Mouse (Mus musculus) forebrain, embryonic 14.5 days (tissue): ENCODE data around the gene Tubb2b. TPM values are rescaled to one million over a fixed set of nuclear protein-coding genes. Genes with fewer than 3 reads are reported as not detected.
"Not testable (repeated sequence)": the region's sequence is repeated elsewhere in the genome, so short reads cannot be mapped to it uniquely, and the experiment has no call there.

Source experiments
- ATAC-seq: fragments of 200-750 bp; cut with Nextera tagmentation; 2 replicates; pipeline ENCODE4 v1.8.0; 2017; ENCODE audit warnings: mild to moderate bottlenecking, moderate library complexity
- DNase-seq: peaks from one replicate; pipeline ENCODE4 v3.0.0-alpha.2; 2015; ENCODE audit warnings: low spot score
- H3K27ac ChIP-seq: fragments of 300-500 bp; sonication (generic); 2 replicates; pipeline ENCODE4 v1.5.1; 2014; ENCODE audit warnings: low read depth, mild to moderate bottlenecking, control low read depth, low read length, moderate library complexity
- H3K27me3 ChIP-seq: fragments of 300-500 bp; sonication (generic); replicated peaks from 2 replicates; pipeline ENCODE4 v1.6.1; 2014; ENCODE audit warnings: low read length, control low read depth, mixed read lengths; ENCODE audit not compliant: control insufficient read depth, insufficient read depth
- H3K36me3 ChIP-seq: fragments of 300-500 bp; sonication (generic); 2 replicates; pipeline ENCODE4 v1.6.1; 2014; ENCODE audit warnings: low read length, control low read depth; ENCODE audit not compliant: control insufficient read depth, insufficient read depth
- H3K4me1 ChIP-seq: fragments of 300-500 bp; sonication (generic); 2 replicates; pipeline ENCODE4 v1.6.1; 2014; ENCODE audit warnings: antibody characterized with exemption, low read length, control low read depth; ENCODE audit not compliant: control insufficient read depth, insufficient read depth
- H3K4me2 ChIP-seq: fragments of 300-500 bp; sonication (generic); 2 replicates; pipeline ENCODE4 v1.6.1; 2014; ENCODE audit warnings: mild to moderate bottlenecking, control low read depth, low read length
- H3K4me3 ChIP-seq: fragments of 300-500 bp; sonication (generic); 2 replicates; pipeline ENCODE4 v1.5.1; 2014; ENCODE audit warnings: low read depth, low read length, control low read depth
- H3K9ac ChIP-seq: fragments of 300-500 bp; sonication (generic); 2 replicates; pipeline ENCODE4 v1.6.1; 2014; ENCODE audit warnings: mild to moderate bottlenecking, low read length, control low read depth, moderate library complexity
- H3K9me3 ChIP-seq: fragments of 300-500 bp; sonication (generic); replicated peaks from 2 replicates; pipeline ENCODE4 v1.6.1; 2016; ENCODE audit warnings: low read length, control low read depth, mixed read lengths; ENCODE audit not compliant: control insufficient read depth
- WGBS: fragments of 180-500 bp; shearing (Covaris S2); extraction: QIAGEN DNeasy Blood & Tissue Kit; methylation state at CpG from one replicate; pipeline ENCODE4 v1.1.7; 2014; 5-methylcytosine and 5-hydroxymethylcytosine counted together
- polyA plus RNA-seq: library from polyadenylated mRNA; unstranded; fragments of >200 nt; fragmentation: Nextera tagmentation; extraction: Ambion mirVana; gene quantifications from 2 replicates; pipeline ENCODE4 v1.2.1, GENCODE M21; 2014

Tubb2b gene
- polyA plus RNA-seq, 1 experiment from 2014 or later: 797 TPM

DNA sequence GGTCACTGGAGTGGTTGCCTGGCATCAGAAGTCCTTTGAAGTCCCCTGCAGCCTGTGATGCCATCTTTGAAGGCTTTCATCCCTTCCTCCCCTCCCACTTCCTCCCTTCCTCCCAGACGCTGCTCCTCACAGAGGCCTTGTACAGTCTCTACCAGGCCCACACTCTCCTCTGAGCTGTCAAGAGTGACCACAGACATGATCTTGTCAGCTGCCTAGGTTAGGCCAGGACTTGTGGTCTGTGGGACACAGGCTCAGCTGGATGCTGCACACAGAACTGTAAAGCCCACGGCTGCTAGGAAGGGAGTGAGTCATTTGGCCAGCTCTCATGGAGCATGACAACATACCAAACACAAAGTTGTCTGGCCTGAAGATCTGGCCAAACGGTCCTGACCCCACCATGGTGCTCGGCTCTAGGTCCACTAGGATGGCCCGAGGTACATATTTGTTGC, 42.0 kb downstream of the Tubb2b start:
- H3K36me3 ChIP-seq, H3K9ac ChIP-seq, DNase-seq, H3K9me3 ChIP-seq, H3K27me3 ChIP-seq, H3K4me2 ChIP-seq, H3K4me3 ChIP-seq: not testable (repeated sequence)
- ATAC-seq: peak; percentile 54
- WGBS: 63% methylated on average over 5 of the region's 5 CpGs
- peak overlapping the region; percentile 63 for H3K27ac ChIP-seq
- peaks cover 13% of the 10 kb centered on the region for H3K4me1 ChIP-seq

DNA sequence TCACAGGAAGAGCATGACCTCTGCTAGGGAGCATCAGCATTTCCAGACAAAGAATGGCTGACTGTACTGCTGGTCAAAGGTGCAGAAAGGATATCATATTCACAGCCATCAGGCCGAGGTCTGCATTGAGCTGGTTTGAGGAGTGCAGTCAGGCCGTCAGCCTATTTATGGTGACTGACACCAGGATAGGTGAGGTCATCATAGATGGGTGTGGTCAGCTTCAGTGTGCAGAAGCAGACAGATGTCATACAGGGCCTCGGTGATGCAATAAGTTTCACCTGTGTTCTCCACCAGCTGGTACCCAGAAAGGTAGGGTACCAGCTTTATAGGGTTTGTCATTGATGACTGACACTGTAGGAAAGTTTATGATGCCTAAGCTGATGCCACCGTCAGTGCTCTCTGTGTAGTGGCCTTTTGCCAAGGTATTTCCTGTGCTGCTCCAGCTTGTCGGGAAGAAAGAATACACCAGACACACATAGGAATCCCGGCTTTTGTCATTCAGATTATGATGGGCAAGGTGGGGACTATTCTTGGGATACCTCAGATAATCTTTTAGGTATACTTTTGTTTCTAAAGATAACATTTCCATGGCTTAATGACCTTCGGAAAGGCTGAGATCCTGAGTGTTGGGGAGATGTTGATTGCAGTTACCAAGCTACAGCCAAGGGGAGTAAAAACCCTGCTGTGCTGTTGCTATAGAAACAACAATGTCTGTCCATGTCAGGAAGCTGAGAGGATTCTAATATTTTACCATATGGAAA, 43.0 kb downstream of the Tubb2b start:
- Histone ChIP-seq H3K4me1 (peaks cover 13% of the 10 kb centered on the region), H3K4me3 (no peak overlapping the region), H3K36me3 (no peaks in the 10 kb centered on the region), H3K27ac (peak overlapping the region; percentile 63), H3K9me3 (no peaks in the 10 kb centered on the region), H3K27me3 (no peaks in the 10 kb centered on the region), H3K9ac (no peak overlapping the region), H3K4me2 (no peak overlapping the region)
- DNase-seq: peak; percentile 66
- ATAC-seq: peak; percentile 52; the same call in 1 of the 2 replicates
- 57% methylated on average over 7 of the region's 7 CpGs for WGBS

DNA sequence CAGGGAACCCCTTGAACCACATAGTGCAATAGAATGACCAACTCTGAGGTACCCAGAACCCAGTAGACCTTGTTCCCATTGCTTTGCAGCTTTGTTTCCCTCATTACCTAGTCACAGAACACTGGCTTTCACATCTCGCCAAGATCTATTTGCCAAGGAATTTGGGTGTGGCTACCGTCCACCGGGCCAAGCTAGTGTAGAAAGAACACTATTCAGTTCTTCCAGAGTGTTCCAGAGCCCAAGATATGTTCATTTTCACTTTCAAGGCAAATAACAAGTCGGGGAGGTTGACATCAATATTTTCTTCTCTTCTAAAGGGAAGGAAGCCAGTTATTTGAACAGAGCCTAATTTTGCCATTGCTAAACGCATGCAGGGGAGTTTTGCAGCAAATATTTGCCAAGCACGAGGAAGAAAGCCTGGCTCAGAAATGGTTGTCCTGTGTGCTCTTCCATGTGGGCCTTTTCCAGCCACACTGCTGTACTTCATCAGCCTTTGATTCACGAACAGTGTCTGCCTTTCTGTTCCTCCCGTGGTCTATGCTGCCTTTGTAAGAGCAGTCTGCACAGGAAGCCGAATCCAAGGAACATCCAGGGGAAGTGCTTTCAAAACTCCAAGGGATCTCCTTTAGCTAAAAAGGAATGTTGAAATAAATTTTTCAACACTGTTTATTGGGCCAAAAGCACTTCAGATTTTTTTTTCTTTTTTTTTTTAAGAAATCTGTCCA, 46.1 kb downstream of the Tubb2b start:
- peaks cover 18% of the 10 kb centered on the region for H3K4me1 ChIP-seq
- H3K4me3 ChIP-seq: no peak overlapping the region
- ATAC-seq (no peak), DNase-seq (no peak)
- no peaks in the 10 kb centered on the region for H3K36me3 ChIP-seq
- no peak overlapping the region for H3K9ac ChIP-seq
- 74% methylated on average over 9 of the region's 9 CpGs for WGBS
- H3K27me3 ChIP-seq: no peaks in the 10 kb centered on the region
- H3K27ac ChIP-seq: no peak overlapping the region
- no peaks in the 10 kb centered on the region for H3K9me3 ChIP-seq
- H3K4me2 ChIP-seq: no peak overlapping the region

GRCm38 (mm10) chr13:34081926-34082325, 48.3 kb downstream of the Tubb2b start:
- H3K36me3 ChIP-seq: no peaks in the 10 kb centered on the region
- WGBS: 57% methylated on average over 4 of the region's 4 CpGs
- no peak overlapping the region for H3K4me2 ChIP-seq
- H3K9ac ChIP-seq: no peak overlapping the region
- no peaks in the 10 kb centered on the region for H3K9me3 ChIP-seq
- H3K4me3 ChIP-seq: no peak overlapping the region
- ATAC-seq (no peak), DNase-seq (peak; percentile 33)
- peaks cover 10% of the 10 kb centered on the region; the same call in 1 of the 2 replicates for H3K4me1 ChIP-seq
- H3K27me3 ChIP-seq: no peaks in the 10 kb centered on the region
- no peak overlapping the region for H3K27ac ChIP-seq

- no peaks in the 10 kb centered on the region for H3K27me3 ChIP-seq
- WGBS: 94% methylated on average over 3 of the region's 3 CpGs
- ATAC-seq (no peak), DNase-seq (no peak)
- H3K9me3 ChIP-seq: no peaks in the 10 kb centered on the region
- H3K4me1 ChIP-seq: peaks cover 13% of the 10 kb centered on the region; the same call in 1 of the 2 replicates
- no peak overlapping the region for H3K4me3 ChIP-seq
- H3K27ac ChIP-seq: no peak overlapping the region
- H3K36me3 ChIP-seq: peaks cover 9% of the 10 kb centered on the region; the same call in 1 of the 2 replicates
- H3K4me2 ChIP-seq: no peak overlapping the region
- no peak overlapping the region for H3K9ac ChIP-seq
These were observed 50.5 kb downstream of the Tubb2b start for GRCm38 (mm10) chr13:34079801-34080200.

DNA sequence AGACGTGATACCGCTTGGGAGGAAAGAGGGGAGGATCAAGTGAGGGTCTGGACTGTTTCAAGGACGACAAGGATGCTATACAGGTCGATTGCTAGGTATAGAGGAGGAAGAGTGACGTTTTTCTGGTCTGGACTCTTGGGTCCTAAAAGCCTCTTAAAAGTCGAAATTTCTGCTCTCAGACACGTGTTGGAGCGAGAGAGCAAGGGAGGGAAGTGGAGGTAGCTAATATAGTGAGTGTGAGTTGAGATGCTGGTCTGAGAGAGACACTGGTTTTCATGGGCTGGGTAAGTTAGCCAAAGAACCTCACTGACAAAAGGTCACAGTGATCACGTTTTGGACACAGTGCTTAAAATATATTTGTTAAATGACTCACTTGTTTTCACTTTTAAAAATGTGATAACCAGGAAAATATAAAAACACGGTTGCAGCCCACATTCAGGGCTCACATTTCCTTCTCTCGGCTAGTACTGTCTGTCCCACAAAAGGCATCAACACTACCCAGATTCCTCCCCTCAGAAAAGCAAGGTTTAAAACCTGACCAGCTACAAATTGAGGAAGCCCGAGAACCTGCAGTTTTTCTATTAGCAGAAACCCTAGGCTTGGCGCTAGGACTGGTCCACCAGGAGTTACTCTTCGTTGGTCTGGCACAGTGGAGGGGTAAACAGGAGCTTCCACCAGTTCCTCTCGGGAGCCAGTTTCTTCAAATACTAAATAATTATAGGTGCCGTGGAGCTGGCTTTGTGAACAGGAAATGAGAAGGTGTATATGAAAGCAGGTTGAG, 51.6 kb downstream of the Tubb2b start:
- Histone ChIP-seq H3K4me2 (peak overlapping the region; percentile 77), H3K36me3 (peaks cover 14% of the 10 kb centered on the region), H3K27me3 (no peaks in the 10 kb centered on the region), H3K4me1 (peaks cover 13% of the 10 kb centered on the region; the same call in 1 of the 2 replicates), H3K9me3 (no peaks in the 10 kb centered on the region), H3K27ac (peak overlapping the region; percentile 21; the same call in 1 of the 2 replicates), H3K9ac (peak overlapping the region; percentile 92; the same call in 1 of the 2 replicates), H3K4me3 (peak overlapping the region; percentile 85)
- DNase-seq: no peak
- WGBS: 43% methylated on average over 16 of the region's 16 CpGs
- no peak for ATAC-seq

DNA sequence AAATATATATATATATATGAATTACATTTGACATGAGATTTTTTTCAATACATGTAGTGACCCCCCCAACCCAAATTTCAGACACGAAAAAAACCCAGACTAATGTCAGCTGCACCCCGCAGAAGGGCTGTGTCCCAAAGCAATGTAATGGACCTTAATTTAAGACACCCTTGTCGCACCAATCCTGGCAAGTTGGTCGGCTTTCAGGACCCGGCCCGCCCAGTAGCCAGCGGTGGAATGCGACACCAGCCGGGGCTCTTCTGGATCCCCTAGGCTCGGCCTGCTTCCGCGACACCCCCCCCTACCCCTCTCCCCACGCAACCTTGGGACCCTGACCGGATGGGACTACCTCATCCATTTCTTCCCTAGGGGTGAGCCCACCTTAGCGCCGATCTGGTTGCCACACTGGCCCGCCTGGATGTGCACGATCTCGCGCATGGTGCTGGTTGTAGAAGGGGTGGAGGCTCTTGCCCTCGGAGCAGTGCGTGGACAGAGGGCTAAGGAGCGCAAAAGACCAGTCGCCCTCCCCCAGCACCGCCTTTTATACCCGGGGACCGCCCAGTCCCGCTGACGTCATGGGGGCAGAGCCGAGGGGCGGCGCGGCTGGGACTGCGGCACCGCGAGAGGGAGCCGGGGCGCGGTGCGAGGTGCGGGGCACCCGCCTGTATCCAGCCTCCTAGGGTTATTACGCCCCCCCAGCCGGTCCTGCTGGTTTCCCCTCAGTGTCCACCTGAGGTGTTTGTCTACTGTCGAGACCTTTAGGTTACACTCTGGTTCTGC, 52.6 kb downstream of the Tubb2b start, which contains the start of gene Tubb2a:
Gene Tubb2a, minus strand, starts transcription at position 516 of the 780 bp plus-strand sequence.
- peak; percentile 93 for DNase-seq
- Histone ChIP-seq H3K27me3 (no peaks in the 10 kb centered on the region), H3K9ac (peak within 1 kb of the TSS; percentile 92), H3K4me3 (peak within 1 kb of the TSS; percentile 85), H3K4me1 (peaks cover 15% of the 10 kb centered on the region; the same call in 1 of the 2 replicates), H3K36me3 (peaks cover 18% of the 10 kb centered on the region), H3K27ac (peak within 1 kb of the TSS; percentile 87), H3K9me3 (no peaks in the 10 kb centered on the region), H3K4me2 (peak within 1 kb of the TSS; percentile 77)
- peak; percentile 89 for ATAC-seq
- under 1% methylated on average over 37 of the region's 45 CpGs for WGBS
